Mouse (Mus musculus): ENCODE measurements around the gene Cdh10.

Cdh10 gene

GRCm38 (mm10) chr15:18818185-18818973 is at the start of gene Cdh10:
Cdh10 (plus strand) TSS chr15:18818947.
- DNase-seq, result peak; percentile 6

GRCm38 (mm10) chr15:18809148-18809827 is 9.5 kb upstream of the Cdh10 start:
- no peak for DNase-seq

- no peak for DNase-seq
Measured at GRCm38 (mm10) chr15:18817707-18818106, 1.0 kb upstream of the Cdh10 start.

GRCm38 (mm10) chr15:18820226-18820625 is 1.5 kb downstream of the Cdh10 start:
- no peak for DNase-seq

GRCm38 (mm10) chr15:18821114-18821756 is 2.5 kb downstream of the Cdh10 start:
- peak; percentile 88 for DNase-seq

- no peak for DNase-seq
Measured at GRCm38 (mm10) chr15:18823420-18823819, 4.7 kb downstream of the Cdh10 start.

- peak; percentile 48 for DNase-seq
Measured at GRCm38 (mm10) chr15:18832263-18832662, 13.5 kb downstream of the Cdh10 start.

GRCm38 (mm10) chr15:18841769-18842168 is 23.0 kb downstream of the Cdh10 start:
- no peak for DNase-seq

GRCm38 (mm10) chr15:18844807-18845206 is 26.1 kb downstream of the Cdh10 start:
- DNase-seq, result no peak

- no peak for DNase-seq
Measured at GRCm38 (mm10) chr15:18850497-18850896, 31.8 kb downstream of the Cdh10 start.

- DNase-seq, result no peak
Measured at GRCm38 (mm10) chr15:18858135-18858534, 39.4 kb downstream of the Cdh10 start.

- no peak for DNase-seq
Measured at GRCm38 (mm10) chr15:18869871-18870270, 51.1 kb downstream of the Cdh10 start.

- DNase-seq, result no peak
Measured at GRCm38 (mm10) chr15:18881467-18881866, 62.7 kb downstream of the Cdh10 start.

- DNase-seq, result no peak
Measured at GRCm38 (mm10) chr15:18886673-18887072, 67.9 kb downstream of the Cdh10 start.

GRCm38 (mm10) chr15:18888912-18889311 is 70.2 kb downstream of the Cdh10 start:
- DNase-seq, result no peak

- DNase-seq, result no peak
Measured at GRCm38 (mm10) chr15:18890358-18890757, 71.6 kb downstream of the Cdh10 start.

GRCm38 (mm10) chr15:18900776-18901175 is 82.0 kb downstream of the Cdh10 start:
- no peak for DNase-seq

GRCm38 (mm10) chr15:18904131-18904530 is 85.4 kb downstream of the Cdh10 start:
- no peak for DNase-seq

GRCm38 (mm10) chr15:18910612-18911011 is 91.9 kb downstream of the Cdh10 start:
- DNase-seq, result no peak

- DNase-seq, result no peak
Measured at GRCm38 (mm10) chr15:18925392-18926117, 106.8 kb downstream of the Cdh10 start.

GRCm38 (mm10) chr15:18926964-18927363 is 108.2 kb downstream of the Cdh10 start:
- DNase-seq, result no peak

GRCm38 (mm10) chr15:18952266-18952665 is 133.5 kb downstream of the Cdh10 start:
- DNase-seq, result no peak

- no peak for DNase-seq
Measured at GRCm38 (mm10) chr15:18975041-18975440, 156.3 kb downstream of the Cdh10 start.

All from thymus, postnatal 4 days (tissue).